Mouse (Mus musculus) myocyte (in vitro differentiated cells): ENCODE measurements around the gene D130043K22Rik. TPM values are rescaled to one million over a fixed set of nuclear protein-coding genes. Genes with fewer than 3 reads are reported as not detected.

Source experiments
- H3K27me3 ChIP-seq: one replicate; pipeline ENCODE4 v1.6.1; 2011; ENCODE audit not compliant: control insufficient read depth, insufficient read depth, insufficient read length
- H3K36me3 ChIP-seq: one replicate; pipeline ENCODE4 v1.6.1; 2011; ENCODE audit not compliant: control insufficient read depth, insufficient read depth
- H3K4me2 ChIP-seq: one replicate; pipeline ENCODE4 v1.6.1; 2011; ENCODE audit warnings: low read depth, control low read depth
- H3K4me3 ChIP-seq: one replicate; pipeline ENCODE4 v1.5.1; 2011; ENCODE audit warnings: mild to moderate bottlenecking, control low read depth, moderate library complexity
- H3K79me2 ChIP-seq: one replicate; pipeline ENCODE4 v1.6.1; 2011; ENCODE audit not compliant: control insufficient read depth, insufficient read depth
- H3ac ChIP-seq: one replicate; pipeline ENCODE4 v1.6.1; 2011; ENCODE audit not compliant: control insufficient read depth, insufficient read length
- CEBPB ChIP-seq: IDR thresholded peaks from 2 replicates; pipeline ENCODE4 v1.6.1; 2011; ENCODE audit warnings: mild to moderate bottlenecking, moderate library complexity; ENCODE audit not compliant: poor library complexity, insufficient read depth, severe bottlenecking
- E2F4 ChIP-seq: IDR thresholded peaks from one replicate; pipeline ENCODE4 v1.6.1; 2011; ENCODE audit warnings: mild to moderate bottlenecking, control low read depth, moderate library complexity; ENCODE audit not compliant: insufficient read depth
- MAX ChIP-seq: IDR thresholded peaks from one replicate; pipeline ENCODE4 v1.6.1; 2011; ENCODE audit warnings: low read depth, mild to moderate bottlenecking, control low read depth
- MYOD1 ChIP-seq, 3 experiments: IDR thresholded peaks; one replicate each; pipeline ENCODE4 v1.6.1; 2011; ENCODE audit warnings: control low read depth in 2 of 3, low read depth in 2 of 3, mild to moderate bottlenecking in 2 of 3, moderate library complexity in 1 of 3; ENCODE audit not compliant: insufficient read length in 2 of 3, control insufficient read depth in 1 of 3
- MYOG ChIP-seq, 3 experiments: IDR thresholded peaks; one replicate each; pipeline ENCODE4 v1.6.1; 2011; ENCODE audit warnings: control low read depth in 2 of 3, low read depth in 2 of 3, mild to moderate bottlenecking in 2 of 3; ENCODE audit not compliant: insufficient read length in 2 of 3, control insufficient read depth in 1 of 3, insufficient read depth in 1 of 3
- POLR2A ChIP-seq: IDR thresholded peaks from one replicate; pipeline ENCODE4 v1.6.1; 2011; ENCODE audit warnings: low read depth, mild to moderate bottlenecking, control low read depth, moderate library complexity; ENCODE audit not compliant: insufficient read length
- POLR2AphosphoS2 ChIP-seq: IDR thresholded peaks from one replicate; pipeline ENCODE4 v1.6.1; 2011; ENCODE audit warnings: low read depth, control low read depth; ENCODE audit not compliant: insufficient read length
- REST ChIP-seq: IDR thresholded peaks from one replicate; pipeline ENCODE4 v1.6.1; 2011; ENCODE audit warnings: mild to moderate bottlenecking, control low read depth, moderate library complexity; ENCODE audit not compliant: insufficient read depth, insufficient read length
- SRF ChIP-seq: IDR thresholded peaks from one replicate; pipeline ENCODE4 v1.6.1; 2011; ENCODE audit warnings: low read depth; ENCODE audit not compliant: control insufficient read depth, insufficient read length
- TCF12 ChIP-seq: IDR thresholded peaks from one replicate; pipeline ENCODE4 v1.6.1; 2011; ENCODE audit warnings: mild to moderate bottlenecking, control low read depth; ENCODE audit not compliant: poor library complexity, insufficient read depth, severe bottlenecking
- TCF3 ChIP-seq: IDR thresholded peaks from one replicate; pipeline ENCODE4 v1.6.1; 2011; ENCODE audit warnings: low read depth, control low read depth; ENCODE audit not compliant: insufficient read length
- USF1 ChIP-seq: IDR thresholded peaks from one replicate; pipeline ENCODE4 v1.6.1; 2011; ENCODE audit warnings: low read depth, mild to moderate bottlenecking, control low read depth, moderate library complexity
- polyA plus RNA-seq: library from polyadenylated mRNA; unstranded; fragments of >200 nt; fragmentation: generic; extraction: Trizol; gene quantifications from one replicate; pipeline ENCODE4 v1.2.1, GENCODE M21; 2012; ENCODE audit warnings: missing spikeins

D130043K22Rik gene
- polyA plus RNA-seq, 1 experiment, result not detected

- Histone ChIP-seq H3K27me3 (no peaks in the 10 kb centered on the region), H3ac (no peak overlapping the region), H3K79me2 (peaks cover 25% of the 10 kb centered on the region), H3K4me2 (no peak overlapping the region), H3K4me3 (no peak overlapping the region), H3K36me3 (peaks cover 13% of the 10 kb centered on the region)
- TF ChIP-seq POLR2A, result no peak
- no peak for TF ChIP-seq MYOD1 (IDR thresholded peaks at IDR 0.05; ENCODE audit: control insufficient read depth in 1 of 3, insufficient read length in 2 of 3, low read depth in 2 of 3)
- TF ChIP-seq E2F4, result no peak
- no peak for TF ChIP-seq CEBPB
- TF ChIP-seq POLR2AphosphoS2, result no peak
- no peak for TF ChIP-seq SRF
- TF ChIP-seq TCF3, result no peak
- TF ChIP-seq MYOG (IDR thresholded peaks at IDR 0.05; ENCODE audit: control insufficient read depth in 1 of 3, insufficient read depth in 1 of 3, insufficient read length in 2 of 3, low read depth in 2 of 3), result no peak
- TF ChIP-seq USF1, result no peak
- no peak for TF ChIP-seq REST
- TF ChIP-seq TCF12, result no peak
- TF ChIP-seq MAX, result no peak
Measured at GRCm38 (mm10) chr13:24841702-24842101, 3.2 kb upstream of the D130043K22Rik start.

GRCm38 (mm10) chr13:24849318-24849717, 4.4 kb downstream of the D130043K22Rik start:
- Histone ChIP-seq H3K4me2 (no peak overlapping the region), H3K79me2 (no peaks in the 10 kb centered on the region), H3K27me3 (no peaks in the 10 kb centered on the region), H3K4me3 (no peak overlapping the region), H3K36me3 (no peaks in the 10 kb centered on the region), H3ac (no peak overlapping the region)
- TF ChIP-seq MYOD1 (IDR thresholded peaks at IDR 0.05; ENCODE audit: control insufficient read depth in 1 of 3, insufficient read length in 2 of 3, low read depth in 2 of 3) (peak in 1 of 3 experiments; percentile 24), MYOG (IDR thresholded peaks at IDR 0.05; ENCODE audit: control insufficient read depth in 1 of 3, insufficient read depth in 1 of 3, insufficient read length in 2 of 3, low read depth in 2 of 3) (no peak)

- H3K27me3 ChIP-seq, result no peaks in the 10 kb centered on the region
- no peak overlapping the region for H3ac ChIP-seq
- no peaks in the 10 kb centered on the region for H3K36me3 ChIP-seq
- no peak overlapping the region for H3K4me2 ChIP-seq
- TF ChIP-seq POLR2A, result no peak
- TF ChIP-seq MAX, result no peak
- TF ChIP-seq MYOD1 (IDR thresholded peaks at IDR 0.05; ENCODE audit: control insufficient read depth in 1 of 3, insufficient read length in 2 of 3, low read depth in 2 of 3), result no peak
- TF ChIP-seq SRF, result no peak
- no peak for TF ChIP-seq REST
- TF ChIP-seq TCF3, result no peak
- TF ChIP-seq CEBPB, result no peak
- no peak for TF ChIP-seq TCF12
- TF ChIP-seq MYOG (IDR thresholded peaks at IDR 0.05; ENCODE audit: control insufficient read depth in 1 of 3, insufficient read depth in 1 of 3, insufficient read length in 2 of 3, low read depth in 2 of 3), result no peak
- TF ChIP-seq USF1, result no peak
- no peaks in the 10 kb centered on the region for H3K79me2 ChIP-seq
- H3K4me3 ChIP-seq, result no peak overlapping the region
Measured at GRCm38 (mm10) chr13:24851989-24852388, 7.1 kb downstream of the D130043K22Rik start.

GRCm38 (mm10) chr13:24852570-24852969, 7.6 kb downstream of the D130043K22Rik start:
- no peak for TF ChIP-seq MYOD1 (IDR thresholded peaks at IDR 0.05; ENCODE audit: control insufficient read depth in 1 of 3, insufficient read length in 2 of 3, low read depth in 2 of 3)
- no peak for TF ChIP-seq POLR2A
- no peak for TF ChIP-seq E2F4
- TF ChIP-seq SRF, result no peak
- no peak for TF ChIP-seq TCF12
- TF ChIP-seq REST, result no peak
- TF ChIP-seq POLR2AphosphoS2, result no peak
- TF ChIP-seq MYOG (IDR thresholded peaks at IDR 0.05; ENCODE audit: control insufficient read depth in 1 of 3, insufficient read depth in 1 of 3, insufficient read length in 2 of 3, low read depth in 2 of 3), result no peak
- TF ChIP-seq MAX, result no peak
- TF ChIP-seq TCF3, result no peak
- TF ChIP-seq CEBPB, result no peak
- no peak for TF ChIP-seq USF1
- Histone ChIP-seq H3K79me2 (no peaks in the 10 kb centered on the region), H3ac (no peak overlapping the region), H3K36me3 (no peaks in the 10 kb centered on the region), H3K4me2 (no peak overlapping the region), H3K27me3 (no peaks in the 10 kb centered on the region), H3K4me3 (no peak overlapping the region)

GRCm38 (mm10) chr13:24859115-24859514, 14.2 kb downstream of the D130043K22Rik start:
- H3K27me3 ChIP-seq, result no peaks in the 10 kb centered on the region
- H3K36me3 ChIP-seq, result no peaks in the 10 kb centered on the region
- no peaks in the 10 kb centered on the region for H3K79me2 ChIP-seq
- no peak overlapping the region for H3K4me2 ChIP-seq
- H3ac ChIP-seq, result no peak overlapping the region
- TF ChIP-seq E2F4 (no peak), USF1 (no peak), POLR2A (no peak), REST (no peak), TCF12 (no peak), MYOD1 (IDR thresholded peaks at IDR 0.05; ENCODE audit: control insufficient read depth in 1 of 3, insufficient read length in 2 of 3, low read depth in 2 of 3) (no peak), CEBPB (no peak), MYOG (IDR thresholded peaks at IDR 0.05; ENCODE audit: control insufficient read depth in 1 of 3, insufficient read depth in 1 of 3, insufficient read length in 2 of 3, low read depth in 2 of 3) (no peak)
- no peak overlapping the region for H3K4me3 ChIP-seq
